Mouse (Mus musculus): ENCODE measurements around the gene Hgfac. TPM values are rescaled to one million over a fixed set of nuclear protein-coding genes. Genes with fewer than 3 reads are reported as not detected.

The Hgfac gene
- total RNA-seq, 2 experiments from 2014 or later = 0.35 to 1.6 TPM

GRCm38 (mm10) chr5:35035141-35035540 lies 6.2 kb upstream of the Hgfac start:
- intact Hi-C loops (cut with DNase I) = no loop called here
- no peak for DNase-seq (ENCODE audit: low spot score in 2 of 2)

- intact Hi-C loops (cut with DNase I) = no loop called here
- DNase-seq (ENCODE audit: low spot score in 2 of 2) = no peak
Measured at GRCm38 (mm10) chr5:35035795-35036194, 5.5 kb upstream of the Hgfac start.

GRCm38 (mm10) chr5:35037438-35037837 lies 3.9 kb upstream of the Hgfac start:
- intact Hi-C loops (cut with DNase I) = no loop called here
- DNase-seq (ENCODE audit: low spot score in 2 of 2) = no peak

GRCm38 (mm10) chr5:35042431-35043109 lies 1.3 kb downstream of the Hgfac start:
- intact Hi-C loops (cut with DNase I) = loop anchor here (1.0 to 10.0 kb wide), 3 partner anchors 55 to 368 kb away; no protein-coding TSS in a partner anchor
- no peak for DNase-seq (ENCODE audit: low spot score in 2 of 2)

- DNase-seq (ENCODE audit: low spot score in 2 of 2) = peak; percentile 57 to 73
- intact Hi-C loops (cut with DNase I) = loop anchor here (1.0 to 10.0 kb wide), 3 partner anchors 56 to 368 kb away; no protein-coding TSS in a partner anchor
Measured at GRCm38 (mm10) chr5:35043110-35043451, 1.8 kb downstream of the Hgfac start.

GRCm38 (mm10) chr5:35050541-35050940 lies 9.2 kb downstream of the Hgfac start:
- intact Hi-C loops (cut with DNase I) = loop anchor here (10.0 kb wide), 1 partner anchor 294 kb away; no protein-coding TSS in a partner anchor
- DNase-seq (ENCODE audit: low spot score in 2 of 2) = no peak

GRCm38 (mm10) chr5:35054628-35055027 lies 13.3 kb downstream of the Hgfac start:
- DNase-seq (ENCODE audit: low spot score in 2 of 2) = no peak
- intact Hi-C loops (cut with DNase I) = loop anchor here (10.0 kb wide), 1 partner anchor 290 kb away; no protein-coding TSS in a partner anchor

- intact Hi-C loops (cut with DNase I) = loop anchor here (10.0 kb wide), 1 partner anchor 290 kb away; no protein-coding TSS in a partner anchor
- DNase-seq (ENCODE audit: low spot score in 2 of 2) = no peak
Measured at GRCm38 (mm10) chr5:35055076-35055475, 13.8 kb downstream of the Hgfac start.

- intact Hi-C loops (cut with DNase I) = loop anchor here (10.0 kb wide), 1 partner anchor 288 kb away; no protein-coding TSS in a partner anchor
- DNase-seq (ENCODE audit: low spot score in 2 of 2) = peak; percentile 54 to 64
Measured at GRCm38 (mm10) chr5:35056604-35057432, 15.5 kb downstream of the Hgfac start, which contains the start of gene Dok7. Gene Dok7 (plus strand): TSS chr5:35056766.

GRCm38 (mm10) chr5:35057582-35057981 lies 16.3 kb downstream of the Hgfac start:
- intact Hi-C loops (cut with DNase I) = loop anchor here (10.0 kb wide), 1 partner anchor 287 kb away; no protein-coding TSS in a partner anchor

GRCm38 (mm10) chr5:35058216-35058615 lies 16.9 kb downstream of the Hgfac start:
- no peak for DNase-seq (ENCODE audit: low spot score in 2 of 2)
- intact Hi-C loops (cut with DNase I) = loop anchor here (10.0 kb wide), 1 partner anchor 287 kb away; no protein-coding TSS in a partner anchor

More at GRCm38 (mm10) chr5:35057582-35057981, 16.3 kb downstream of the Hgfac start:
- DNase-seq (ENCODE audit: low spot score in 2 of 2) = no peak

- DNase-seq (ENCODE audit: low spot score in 2 of 2) = no peak
- intact Hi-C loops (cut with DNase I) = no loop called here
Measured at GRCm38 (mm10) chr5:35060098-35060497, 18.8 kb downstream of the Hgfac start.

GRCm38 (mm10) chr5:35069841-35070240 lies 28.5 kb downstream of the Hgfac start:
- intact Hi-C loops (cut with DNase I) = no loop called here
- no peak for DNase-seq (ENCODE audit: low spot score in 2 of 2)

- DNase-seq (ENCODE audit: low spot score in 2 of 2) = no peak
- intact Hi-C loops (cut with DNase I) = no loop called here
Measured at GRCm38 (mm10) chr5:35070314-35070713, 29.0 kb downstream of the Hgfac start.

GRCm38 (mm10) chr5:35070953-35071352 lies 29.6 kb downstream of the Hgfac start:
- intact Hi-C loops (cut with DNase I) = no loop called here
- DNase-seq (ENCODE audit: low spot score in 2 of 2) = peak; percentile 28 to 29

- no peak for DNase-seq (ENCODE audit: low spot score in 2 of 2)
- intact Hi-C loops (cut with DNase I) = no loop called here
Measured at GRCm38 (mm10) chr5:35071855-35072254, 30.5 kb downstream of the Hgfac start.

- intact Hi-C loops (cut with DNase I) = no loop called here
- no peak for DNase-seq (ENCODE audit: low spot score in 2 of 2)
Measured at GRCm38 (mm10) chr5:35073235-35073634, 31.9 kb downstream of the Hgfac start.

- intact Hi-C loops (cut with DNase I) = no loop called here
- peak in 1 of 2 experiments; percentile 25 for DNase-seq (ENCODE audit: low spot score in 2 of 2)
Measured at GRCm38 (mm10) chr5:35073992-35074391, 32.7 kb downstream of the Hgfac start.

- intact Hi-C loops (cut with DNase I) = no loop called here
- DNase-seq (ENCODE audit: low spot score in 2 of 2) = no peak
Measured at GRCm38 (mm10) chr5:35076369-35076768, 35.1 kb downstream of the Hgfac start.

- no peak for DNase-seq (ENCODE audit: low spot score in 2 of 2)
- intact Hi-C loops (cut with DNase I) = no loop called here
Measured at GRCm38 (mm10) chr5:35079101-35079500, 37.8 kb downstream of the Hgfac start.
